Mouse (Mus musculus) 3134 (cell line): ENCODE data around the gene Akt2.
A peak's percentile ranks its signal among the peaks of the same experiment; 100 is the strongest.

ENCODE experiments used
- DNase-seq: peaks from one replicate; pipeline ENCODE4 v3.0.0-alpha.2; 2011; ENCODE audit warnings: low spot score; ENCODE audit not compliant: insufficient read length; ENCODE audit errors: extremely low read depth

The Akt2 gene

GRCm38 (mm10) chr7:27657824-27658395 lies 66.6 kb downstream of the Akt2 start:
- no peak for DNase-seq

- no peak for DNase-seq
Measured at GRCm38 (mm10) chr7:27658712-27659663, 67.6 kb downstream of the Akt2 start.

GRCm38 (mm10) chr7:27662038-27662437 lies 70.7 kb downstream of the Akt2 start:
- DNase-seq = no peak

GRCm38 (mm10) chr7:27673064-27673574 lies 81.8 kb downstream of the Akt2 start:
- no peak for DNase-seq

GRCm38 (mm10) chr7:27673575-27674131 lies 82.3 kb downstream of the Akt2 start:
- no peak for DNase-seq

- no peak for DNase-seq
Measured at GRCm38 (mm10) chr7:27674195-27674521, 82.8 kb downstream of the Akt2 start.

GRCm38 (mm10) chr7:27674522-27675221 lies 83.3 kb downstream of the Akt2 start, which contains the start of gene Map3k10:
Map3k10 (minus strand) TSS chr7:27674598.
- DNase-seq = peak; percentile 87

GRCm38 (mm10) chr7:27675222-27675612 lies 83.9 kb downstream of the Akt2 start:
- no peak for DNase-seq

- DNase-seq = no peak
Measured at GRCm38 (mm10) chr7:27683218-27683617, 91.9 kb downstream of the Akt2 start.

GRCm38 (mm10) chr7:27685220-27685619 lies 93.9 kb downstream of the Akt2 start:
- DNase-seq = no peak

- no peak for DNase-seq
Measured at GRCm38 (mm10) chr7:27685681-27686080, 94.3 kb downstream of the Akt2 start.

- DNase-seq = no peak
Measured at GRCm38 (mm10) chr7:27687043-27687442, 95.7 kb downstream of the Akt2 start.

GRCm38 (mm10) chr7:27687836-27688235 lies 96.5 kb downstream of the Akt2 start:
- DNase-seq = no peak

GRCm38 (mm10) chr7:27688246-27688788 lies 97.0 kb downstream of the Akt2 start:
- DNase-seq = no peak

GRCm38 (mm10) chr7:27688815-27689612 lies 97.7 kb downstream of the Akt2 start, which contains the start of gene Zfp607b:
Zfp607b (plus strand) TSS chr7:27689340.
- no peak for DNase-seq
